Comparison of ENCODE assay signal across 32 mouse cellular contexts in genomic region chr6:67887586-67887985, GRCm38 (mm10).
"Had no signal": no experiment of that assay in that cellular context is flagged by ENCODE, and none has a peak within 500 bp of the region (broad histone marks: within the 10 kb centered on the region; RNA-seq: fewer than 3 reads in every experiment).

No protein-coding gene starts in this region.

- H3K27me3 ChIP-seq: limb, embryonic 12.5 days; limb, embryonic 13.5 days; limb, embryonic 15.5 days; liver, embryonic 13.5 days; liver, embryonic 15.5 days; lung, embryonic 15.5 days; megakaryocyte, embryonic 14.5 days; midbrain, embryonic 12.5 days; midbrain, embryonic 13.5 days; midbrain, embryonic 15.5 days; neural tube, embryonic 12.5 days; neural tube, embryonic 13.5 days had no signal

- H3K9me3 ChIP-seq: limb, embryonic 10.5 days; limb, embryonic 12.5 days; limb, embryonic 13.5 days; limb, embryonic 15.5 days; liver, embryonic 15.5 days; lung, embryonic 15.5 days; midbrain, embryonic 10.5 days; midbrain, embryonic 12.5 days; midbrain, embryonic 13.5 days; midbrain, embryonic 15.5 days; neural tube, embryonic 12.5 days; neural tube, embryonic 13.5 days had no signal

- H3K9ac ChIP-seq: limb, embryonic 12.5 days; limb, embryonic 13.5 days; limb, embryonic 15.5 days; liver, embryonic 13.5 days; liver, embryonic 14.5 days; liver, embryonic 15.5 days; liver, postnatal 0 days; lung, embryonic 14.5 days; lung, embryonic 15.5 days; midbrain, embryonic 12.5 days; midbrain, embryonic 13.5 days; midbrain, embryonic 15.5 days; neural tube, embryonic 12.5 days; neural tube, embryonic 13.5 days had no signal

- ATAC-seq: liver, postnatal 0 days; lung, postnatal 0 days; midbrain, embryonic 13.5 days; midbrain, embryonic 15.5 days; midbrain, embryonic 16.5 days had no signal

- H3K36me3 ChIP-seq: limb, embryonic 10.5 days; limb, embryonic 12.5 days; limb, embryonic 13.5 days; limb, embryonic 15.5 days; liver, embryonic 13.5 days; liver, embryonic 15.5 days; lung, embryonic 15.5 days; midbrain, embryonic 10.5 days; midbrain, embryonic 12.5 days; midbrain, embryonic 13.5 days; midbrain, embryonic 15.5 days; neural tube, embryonic 12.5 days; neural tube, embryonic 13.5 days had no signal

- H3K27ac ChIP-seq: limb, embryonic 10.5 days; limb, embryonic 12.5 days; limb, embryonic 13.5 days; limb, embryonic 15.5 days; liver, embryonic 13.5 days; liver, embryonic 14.5 days; liver, embryonic 15.5 days; lung, embryonic 15.5 days; macrophage; midbrain, embryonic 10.5 days; midbrain, embryonic 12.5 days; midbrain, embryonic 13.5 days; midbrain, embryonic 15.5 days; neural tube, embryonic 12.5 days; neural tube, embryonic 13.5 days had no signal

- H3K4me2 ChIP-seq: limb, embryonic 12.5 days; limb, embryonic 13.5 days; limb, embryonic 15.5 days; liver, embryonic 11.5 days; liver, embryonic 13.5 days; liver, embryonic 15.5 days; lung, embryonic 14.5 days; lung, embryonic 15.5 days; midbrain, embryonic 11.5 days; midbrain, embryonic 12.5 days; midbrain, embryonic 13.5 days; midbrain, embryonic 15.5 days; neural tube, embryonic 12.5 days; neural tube, embryonic 13.5 days had no signal

- H3K4me1 ChIP-seq: limb, embryonic 10.5 days; limb, embryonic 12.5 days; limb, embryonic 13.5 days; limb, embryonic 15.5 days; liver, embryonic 13.5 days; liver, embryonic 15.5 days; lung, embryonic 15.5 days; megakaryocyte, embryonic 14.5 days; midbrain, embryonic 10.5 days; midbrain, embryonic 12.5 days; midbrain, embryonic 13.5 days; midbrain, embryonic 15.5 days; neural tube, embryonic 12.5 days; neural tube, embryonic 13.5 days had no signal

- H3K4me3 ChIP-seq: limb, embryonic 10.5 days; limb, embryonic 12.5 days; limb, embryonic 13.5 days; limb, embryonic 15.5 days; liver, embryonic 13.5 days; liver, embryonic 15.5 days; lung, embryonic 15.5 days; megakaryocyte, embryonic 14.5 days; midbrain, embryonic 10.5 days; midbrain, embryonic 12.5 days; midbrain, embryonic 13.5 days; midbrain, embryonic 15.5 days; myocyte; neural tube, embryonic 12.5 days; neural tube, embryonic 13.5 days had no signal

- DNase-seq: left cerebral cortex, postnatal 4 days; liver; liver, embryonic 13.5 days; liver, postnatal 0 days; lung, adult 18-20 months; lung, adult 2 months; lung, embryonic 14.5 days; lung, postnatal 10 days; lung, postnatal 14 days; lung, postnatal 36 days; lung, postnatal 4 days; midbrain, embryonic 14.5 days had no signal
